Mouse (Mus musculus): ENCODE measurements at regions not wholly inside any gene's neighbourhood (a gene's known extent, or its start where the extent isn't known, plus 50 kb on each side); places are given as distances from the start of the nearest gene placed in this dataset.

DNA sequence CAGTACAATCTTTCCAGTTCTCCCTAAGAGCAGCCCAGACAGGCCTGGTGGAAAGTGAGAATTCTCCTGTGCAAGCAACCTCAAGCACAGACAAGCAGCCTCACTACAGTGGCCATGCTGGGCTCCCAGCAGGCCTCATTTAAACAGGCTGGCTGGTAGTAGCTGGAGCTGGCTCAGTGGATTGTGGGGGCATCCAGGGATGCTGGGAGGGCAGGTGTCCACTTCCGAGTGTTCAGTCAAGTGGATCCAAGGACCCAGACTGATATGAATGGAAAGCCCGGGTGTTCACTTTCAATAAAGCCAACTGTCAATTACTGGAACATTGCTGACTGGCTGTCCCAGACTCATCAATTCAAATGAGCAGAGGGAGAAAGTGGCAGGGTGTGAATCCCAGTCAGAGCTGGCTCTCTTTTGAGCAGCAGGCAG is 77.2 kb upstream of the Cxcr4 start:
- no peak for ATAC-seq (replicated peaks; ENCODE audit: insufficient number of reproducible peaks, low FRiP score, low TSS enrichment, poor library complexity, severe bottlenecking)

DNA sequence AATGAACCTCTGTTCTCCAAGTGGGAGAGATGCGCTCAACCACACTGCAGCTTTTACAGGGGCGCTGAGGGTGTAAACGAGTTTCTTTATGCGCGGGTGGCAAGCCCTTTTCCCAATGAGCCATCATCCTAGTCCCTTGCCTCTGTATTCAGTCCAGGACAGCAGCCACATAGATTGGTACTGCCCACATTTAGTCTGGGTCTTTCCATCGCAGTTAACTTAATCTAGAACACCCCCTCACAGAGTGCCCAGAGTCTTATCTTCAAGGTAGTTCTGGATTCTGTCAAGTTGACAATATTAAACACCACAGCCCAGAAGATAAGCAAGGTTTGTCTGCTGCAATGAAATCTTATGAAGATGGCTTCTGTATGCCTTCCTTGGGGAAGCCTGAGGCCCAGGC is 76.6 kb upstream of the Cxcr4 start:
- no peak for ATAC-seq (replicated peaks; ENCODE audit: insufficient number of reproducible peaks, low FRiP score, low TSS enrichment, poor library complexity, severe bottlenecking)

DNA sequence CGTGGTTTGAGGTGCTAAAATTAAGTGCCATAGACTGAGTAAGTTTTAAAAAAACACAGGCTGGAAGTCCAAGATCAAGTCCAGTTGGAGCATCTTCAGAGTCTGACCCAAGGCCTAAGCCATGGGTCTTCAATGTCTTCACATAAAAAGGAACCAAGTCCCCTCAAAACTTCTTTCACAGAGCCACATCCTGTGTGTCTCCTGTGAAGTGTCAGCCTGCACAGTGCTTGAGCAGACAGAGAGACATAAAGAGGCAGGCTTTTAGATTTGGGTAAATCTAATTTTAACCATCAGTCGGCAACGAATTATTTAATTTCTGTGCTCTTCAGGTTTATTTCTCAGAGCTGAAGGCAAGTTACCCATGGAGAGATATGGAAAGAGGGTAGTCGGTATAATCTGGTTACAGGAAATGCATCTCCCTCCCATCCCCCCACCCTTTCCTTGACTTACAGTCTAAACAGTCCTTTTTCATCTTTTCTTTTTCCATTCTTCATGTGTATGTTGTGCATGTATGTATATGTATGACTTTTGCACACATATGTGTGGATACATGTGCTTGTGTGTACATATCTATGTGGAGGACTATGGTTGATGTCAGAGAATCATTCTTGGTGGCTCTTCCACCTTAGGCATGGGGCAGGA is 75.1 kb upstream of the Cxcr4 start:
- no peak for ATAC-seq (replicated peaks; ENCODE audit: insufficient number of reproducible peaks, low FRiP score, low TSS enrichment, poor library complexity, severe bottlenecking)

- ATAC-seq (replicated peaks; ENCODE audit: insufficient number of reproducible peaks, low FRiP score, low TSS enrichment, poor library complexity, severe bottlenecking): no peak
Measured at GRCm38 (mm10) chr1:128663207-128663606, 71.1 kb upstream of the Cxcr4 start.

- ATAC-seq (replicated peaks; ENCODE audit: insufficient number of reproducible peaks, low FRiP score, low TSS enrichment, poor library complexity, severe bottlenecking): no peak
Measured at GRCm38 (mm10) chr1:128659857-128660256, 67.8 kb upstream of the Cxcr4 start.

DNA sequence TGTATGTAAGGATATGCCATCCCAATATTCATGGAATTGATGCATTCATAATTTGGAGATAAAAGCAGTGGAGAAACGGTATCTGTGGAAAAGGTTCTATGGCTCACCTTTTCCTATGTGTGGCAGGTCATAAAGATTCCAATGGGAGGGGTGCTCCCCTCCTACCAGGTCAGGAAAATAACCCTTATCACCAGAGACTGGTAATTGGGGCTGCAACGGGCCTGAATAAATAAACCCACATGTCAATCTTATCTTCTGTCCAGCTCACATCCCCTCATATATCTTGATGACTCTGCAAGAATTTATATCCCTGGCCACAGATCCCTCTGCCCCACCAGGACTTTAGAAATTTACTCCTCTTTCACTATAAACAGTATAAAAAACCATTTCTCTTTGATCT is 66.7 kb upstream of the Cxcr4 start:
- ATAC-seq (replicated peaks; ENCODE audit: insufficient number of reproducible peaks, low FRiP score, low TSS enrichment, poor library complexity, severe bottlenecking): no peak

- no peak for ATAC-seq (replicated peaks; ENCODE audit: insufficient number of reproducible peaks, low FRiP score, low TSS enrichment, poor library complexity, severe bottlenecking)
Measured at GRCm38 (mm10) chr1:128654099-128654862, 62.2 kb upstream of the Cxcr4 start.

- ATAC-seq (replicated peaks; ENCODE audit: insufficient number of reproducible peaks, low FRiP score, low TSS enrichment, poor library complexity, severe bottlenecking): no peak
Measured at GRCm38 (mm10) chr1:128650596-128650995, 58.5 kb upstream of the Cxcr4 start.

- ATAC-seq (replicated peaks; ENCODE audit: insufficient number of reproducible peaks, low FRiP score, low TSS enrichment, poor library complexity, severe bottlenecking): no peak
Measured at GRCm38 (mm10) chr1:128649490-128650178, 57.5 kb upstream of the Cxcr4 start.

- ATAC-seq (replicated peaks; ENCODE audit: insufficient number of reproducible peaks, low FRiP score, low TSS enrichment, poor library complexity, severe bottlenecking): no peak
Measured at GRCm38 (mm10) chr1:128643316-128643776, 51.3 kb upstream of the Cxcr4 start.

GRCm38 (mm10) chr1:128642212-128642611 is 50.1 kb upstream of the Cxcr4 start:
- ATAC-seq (replicated peaks; ENCODE audit: insufficient number of reproducible peaks, low FRiP score, low TSS enrichment, poor library complexity, severe bottlenecking): peak; percentile 89

All from monocyte, adult 5-6 weeks (primary cell).